Mouse (Mus musculus): Measurements from ENCODE around the gene Cat. TPM values are rescaled to one million over a fixed set of nuclear protein-coding genes. Genes with fewer than 3 reads are reported as not detected.

Gene Cat
- total RNA-seq, 2 experiments from 2014 or later, result 40.2 to 51.7 TPM

- intact Hi-C loops (cut with DNase I), result no loop called here
- DNase-seq (ENCODE audit: low spot score in 2 of 2), result no peak
Observed at GRCm38 (mm10) chr2:103480240-103480639, 4.7 kb downstream of the Cat start.

- no peak for DNase-seq (ENCODE audit: low spot score in 2 of 2)
- intact Hi-C loops (cut with DNase I), result no loop called here
Observed at GRCm38 (mm10) chr2:103478326-103478725, 6.6 kb downstream of the Cat start.

DNA sequence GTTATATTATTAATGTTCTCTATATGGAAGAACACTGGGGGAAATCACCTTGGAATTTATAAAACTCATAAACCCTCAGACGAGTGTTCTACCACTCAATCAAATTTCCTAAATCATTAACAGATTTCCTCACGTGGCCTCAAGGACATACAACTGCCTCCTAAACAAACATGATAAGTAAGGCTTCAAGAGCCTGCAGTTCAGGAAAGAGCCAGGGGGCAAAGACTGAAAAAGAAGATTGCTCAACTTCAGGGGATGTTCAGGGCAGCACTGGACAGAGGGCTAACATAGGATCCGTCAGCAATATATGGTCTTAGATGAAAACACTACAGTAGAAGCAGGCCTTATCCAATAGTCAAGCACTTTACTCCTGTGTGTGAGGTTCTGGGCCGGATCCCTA is 7.5 kb downstream of the Cat start:
- intact Hi-C loops (cut with DNase I), result no loop called here
- no peak for DNase-seq (ENCODE audit: low spot score in 2 of 2)

GRCm38 (mm10) chr2:103476657-103477056 is 8.3 kb downstream of the Cat start:
- intact Hi-C loops (cut with DNase I), result no loop called here

GRCm38 (mm10) chr2:103476180-103476579 is 8.8 kb downstream of the Cat start:
- intact Hi-C loops (cut with DNase I), result no loop called here
- no peak for DNase-seq (ENCODE audit: low spot score in 2 of 2)

More at GRCm38 (mm10) chr2:103476657-103477056, 8.3 kb downstream of the Cat start:
- no peak for DNase-seq (ENCODE audit: low spot score in 2 of 2)

DNA sequence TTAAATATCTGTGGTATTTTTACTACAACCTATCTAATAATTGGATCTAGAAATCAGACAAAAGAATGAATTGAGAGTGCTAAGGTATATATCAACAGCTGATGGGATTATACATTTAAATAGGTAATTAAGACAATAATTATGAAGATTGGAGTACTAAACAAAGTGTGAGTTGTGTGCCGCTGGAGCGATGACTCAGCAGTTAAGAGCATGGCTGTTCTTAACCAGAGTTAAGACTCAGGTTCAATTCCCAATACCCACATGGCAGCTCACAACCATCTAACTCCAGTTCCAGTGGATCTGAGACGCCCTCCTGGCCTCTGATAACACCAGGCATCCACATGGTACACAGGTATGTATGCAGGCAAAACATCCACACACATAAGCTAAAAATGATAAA is 11.6 kb downstream of the Cat start:
- intact Hi-C loops (cut with DNase I), result no loop called here
- DNase-seq (ENCODE audit: low spot score in 2 of 2), result no peak

GRCm38 (mm10) chr2:103466984-103467588 is 17.9 kb downstream of the Cat start:
- DNase-seq (ENCODE audit: low spot score in 2 of 2), result no peak
- intact Hi-C loops (cut with DNase I), result no loop called here

DNA sequence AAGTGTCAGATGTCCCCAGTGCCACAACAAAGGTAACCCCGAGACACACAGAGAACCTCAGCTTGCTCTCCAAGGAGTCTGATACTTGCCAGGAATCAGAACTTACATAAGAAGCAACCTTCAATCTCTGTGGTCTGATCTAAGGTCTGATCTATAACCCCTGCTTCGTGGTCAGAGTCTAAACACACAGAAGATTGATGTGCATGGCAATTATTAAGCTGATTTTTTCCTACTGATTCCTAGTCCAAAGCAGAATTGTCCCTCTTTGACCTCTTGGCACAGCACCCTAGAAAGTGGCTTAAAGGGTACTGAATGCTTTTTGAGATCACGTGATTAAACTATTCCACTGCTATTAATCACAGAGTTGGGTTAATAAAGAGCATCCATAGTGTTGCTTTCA is 18.7 kb downstream of the Cat start:
- intact Hi-C loops (cut with DNase I), result no loop called here
- DNase-seq (ENCODE audit: low spot score in 2 of 2), result no peak

- intact Hi-C loops (cut with DNase I), result no loop called here
- no peak for DNase-seq (ENCODE audit: low spot score in 2 of 2)
Observed at GRCm38 (mm10) chr2:103465429-103465828, 19.5 kb downstream of the Cat start.

DNA sequence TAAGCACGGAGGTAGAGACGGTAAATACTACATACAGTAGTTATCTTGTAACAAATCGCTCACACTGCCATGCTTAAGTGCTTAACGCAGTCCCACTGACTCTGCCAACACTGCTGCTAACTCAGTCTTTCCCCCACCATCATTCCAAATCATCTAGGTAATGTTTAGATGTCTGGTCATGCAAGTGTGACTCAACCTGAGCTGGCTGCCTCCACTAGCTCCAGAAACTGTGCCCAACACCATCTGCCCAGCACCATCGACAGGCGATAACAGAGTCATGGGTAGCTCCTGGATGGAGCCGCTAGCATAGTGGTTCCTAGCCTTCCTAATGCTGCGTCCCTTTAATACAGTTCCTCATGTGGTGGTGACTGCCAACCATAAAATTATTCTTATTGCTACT is 20.4 kb downstream of the Cat start:
- DNase-seq (ENCODE audit: low spot score in 2 of 2), result no peak
- intact Hi-C loops (cut with DNase I), result no loop called here

DNA sequence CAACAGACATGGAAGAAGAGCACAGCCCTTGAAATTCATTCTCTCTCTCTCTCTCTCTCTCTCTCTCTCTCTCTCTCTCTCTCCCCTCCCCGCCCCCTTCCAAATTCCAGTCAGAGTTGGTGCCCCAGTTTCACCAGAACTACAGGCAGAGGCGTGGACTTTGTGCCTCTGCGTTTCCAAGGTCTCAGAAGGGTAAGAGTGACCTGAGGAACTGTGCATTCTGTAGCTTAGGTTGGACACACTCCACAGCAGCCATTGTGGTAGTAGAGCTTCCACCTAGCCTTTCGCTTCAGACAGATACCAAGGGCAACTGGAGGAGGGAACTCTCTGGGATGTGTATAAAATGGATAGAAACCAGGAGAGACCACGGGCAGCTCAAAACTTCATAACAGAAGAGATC is 22.2 kb downstream of the Cat start:
- DNase-seq (ENCODE audit: low spot score in 2 of 2), result no peak
- intact Hi-C loops (cut with DNase I), result no loop called here

DNA sequence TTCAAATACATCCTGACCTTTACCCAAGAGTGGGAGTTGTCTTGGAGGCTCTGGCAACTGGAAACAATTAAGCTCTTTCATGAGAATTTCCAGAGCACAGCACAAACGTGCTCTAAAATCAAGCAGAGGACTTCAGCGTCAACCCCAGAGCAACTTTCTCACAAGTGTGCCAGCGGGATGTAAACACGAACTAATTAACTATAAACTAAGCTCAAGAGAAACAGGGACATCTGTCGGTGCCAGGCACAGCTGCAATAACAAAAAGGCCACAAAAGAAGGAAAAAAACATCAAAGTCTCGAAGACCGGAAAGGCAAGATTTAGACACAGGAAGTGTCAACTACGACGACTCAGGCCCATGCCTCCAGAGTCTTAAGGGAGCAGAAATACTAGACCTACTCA is 23.2 kb downstream of the Cat start:
- no peak for DNase-seq (ENCODE audit: low spot score in 2 of 2)
- intact Hi-C loops (cut with DNase I), result no loop called here

DNA sequence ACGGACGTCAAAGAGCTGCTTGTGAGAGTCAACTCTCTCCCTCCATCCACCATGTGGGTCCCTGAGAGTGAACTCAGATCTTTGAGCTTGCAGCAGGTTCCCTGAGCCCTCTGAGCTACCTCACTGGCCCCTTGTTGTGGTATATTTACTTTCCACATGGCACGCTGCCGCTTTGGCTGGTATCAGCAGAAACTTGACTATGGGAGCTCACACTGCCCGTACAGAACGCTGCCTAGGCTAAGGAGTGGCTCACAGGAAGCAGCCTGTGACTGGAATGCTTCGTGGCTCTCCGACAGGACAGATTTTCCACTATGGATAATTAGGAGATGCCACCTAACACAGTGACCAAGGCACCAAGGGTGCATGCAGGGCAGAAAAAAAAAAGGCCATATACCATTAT is 23.8 kb downstream of the Cat start:
- no peak for DNase-seq (ENCODE audit: low spot score in 2 of 2)
- intact Hi-C loops (cut with DNase I), result no loop called here

GRCm38 (mm10) chr2:103459069-103459468 is 25.9 kb downstream of the Cat start:
- intact Hi-C loops (cut with DNase I), result loop anchor here (10.0 kb wide), 1 partner anchor 286 kb away; no protein-coding TSS in a partner anchor

DNA sequence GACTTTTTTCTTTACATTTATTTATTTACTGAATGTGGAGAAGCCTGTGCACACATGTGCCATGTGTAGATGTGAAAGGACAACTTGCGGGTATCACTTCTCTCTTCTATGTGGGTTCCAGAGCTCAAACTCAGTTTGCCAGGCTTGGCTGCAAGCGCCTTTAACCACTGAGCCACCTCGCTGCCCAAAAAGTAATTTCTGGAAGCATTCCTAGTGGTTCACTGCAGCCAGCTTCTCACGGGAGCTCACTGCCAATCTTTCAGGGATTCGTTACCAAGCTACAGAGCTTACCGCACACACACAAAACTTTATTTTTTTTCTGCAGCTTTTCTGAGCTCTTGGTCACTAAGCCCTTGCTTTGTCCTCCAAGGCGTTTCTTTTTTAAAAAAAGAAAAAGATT is 27.3 kb downstream of the Cat start:
- DNase-seq (ENCODE audit: low spot score in 2 of 2), result peak in 1 of 2 experiments; percentile 9
- intact Hi-C loops (cut with DNase I), result loop anchor here (10.0 kb wide), 1 partner anchor 287 kb away; no protein-coding TSS in a partner anchor

More at GRCm38 (mm10) chr2:103459069-103459468, 25.9 kb downstream of the Cat start:
- DNase-seq (ENCODE audit: low spot score in 2 of 2), result no peak

- no peak for DNase-seq (ENCODE audit: low spot score in 2 of 2)
- intact Hi-C loops (cut with DNase I), result loop anchor here (10.0 kb wide), 1 partner anchor 288 kb away; no protein-coding TSS in a partner anchor
Observed at GRCm38 (mm10) chr2:103457048-103457447, 27.9 kb downstream of the Cat start.

- intact Hi-C loops (cut with DNase I), result loop anchor here (1.0 to 10.0 kb wide), 2 partner anchors 93 to 288 kb away; no protein-coding TSS in a partner anchor
Observed at GRCm38 (mm10) chr2:103456646-103457045, 28.3 kb downstream of the Cat start.

DNA sequence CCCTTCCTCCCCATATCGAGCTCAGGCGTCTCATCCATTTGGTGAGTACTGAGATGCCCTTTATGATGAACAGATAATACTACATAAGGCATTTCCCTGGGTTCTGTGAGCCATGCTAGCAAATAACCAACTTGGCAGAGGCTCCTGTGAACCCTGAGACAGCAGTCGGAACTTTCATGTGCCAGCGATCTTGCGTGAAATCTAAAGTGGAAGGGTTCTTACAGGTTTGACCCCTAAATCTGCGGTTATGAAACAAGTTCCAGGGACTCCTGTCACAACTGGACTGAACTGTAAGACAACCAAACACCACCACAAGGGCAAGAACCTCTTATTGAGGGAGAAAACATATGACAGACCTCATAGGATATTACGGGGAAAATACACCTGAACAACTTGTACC is 29.2 kb downstream of the Cat start:
- no peak for DNase-seq (ENCODE audit: low spot score in 2 of 2)
- intact Hi-C loops (cut with DNase I), result loop anchor here (1.0 to 10.0 kb wide), 2 partner anchors 94 to 289 kb away; no protein-coding TSS in a partner anchor

More at GRCm38 (mm10) chr2:103456646-103457045, 28.3 kb downstream of the Cat start:
- DNase-seq (ENCODE audit: low spot score in 2 of 2), result peak; percentile 79 to 86

DNA sequence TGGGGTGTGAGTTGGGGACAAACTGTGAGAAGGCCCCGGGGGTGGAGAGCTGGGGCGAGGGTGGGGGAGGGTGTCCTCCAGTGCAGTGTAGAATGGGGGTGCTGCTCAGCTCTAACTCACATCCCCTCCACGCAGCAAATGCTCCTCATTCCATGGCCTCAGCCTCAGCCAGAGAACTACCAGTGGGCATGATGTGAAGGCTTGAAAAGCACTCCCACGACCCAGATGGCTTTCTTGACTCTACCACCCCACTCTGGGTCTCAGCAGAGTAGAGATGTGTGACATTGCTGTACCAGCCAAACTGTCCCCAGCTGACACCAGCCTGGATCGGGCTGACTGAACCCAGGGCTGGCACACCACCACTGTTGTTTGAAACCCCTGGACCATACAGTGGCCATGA is 32.4 kb downstream of the Cat start:
- intact Hi-C loops (cut with DNase I), result loop anchor here (10.0 kb wide), 1 partner anchor 292 kb away; no protein-coding TSS in a partner anchor
- no peak for DNase-seq (ENCODE audit: low spot score in 2 of 2)

GRCm38 (mm10) chr2:103450267-103450666 is 34.7 kb downstream of the Cat start:
- intact Hi-C loops (cut with DNase I), result loop anchor here (10.0 kb wide), 1 partner anchor 295 kb away; no protein-coding TSS in a partner anchor
- DNase-seq (ENCODE audit: low spot score in 2 of 2), result no peak

GRCm38 (mm10) chr2:103449813-103450212 is 35.1 kb downstream of the Cat start:
- intact Hi-C loops (cut with DNase I), result loop anchor here (10.0 kb wide), 1 partner anchor 295 kb away; no protein-coding TSS in a partner anchor

More at GRCm38 (mm10) chr2:103449813-103450212, 35.1 kb downstream of the Cat start:
- no peak for DNase-seq (ENCODE audit: low spot score in 2 of 2)
